Comparison of ENCODE assay signal across 10 mouse cellular contexts in the genomic region with DNA sequence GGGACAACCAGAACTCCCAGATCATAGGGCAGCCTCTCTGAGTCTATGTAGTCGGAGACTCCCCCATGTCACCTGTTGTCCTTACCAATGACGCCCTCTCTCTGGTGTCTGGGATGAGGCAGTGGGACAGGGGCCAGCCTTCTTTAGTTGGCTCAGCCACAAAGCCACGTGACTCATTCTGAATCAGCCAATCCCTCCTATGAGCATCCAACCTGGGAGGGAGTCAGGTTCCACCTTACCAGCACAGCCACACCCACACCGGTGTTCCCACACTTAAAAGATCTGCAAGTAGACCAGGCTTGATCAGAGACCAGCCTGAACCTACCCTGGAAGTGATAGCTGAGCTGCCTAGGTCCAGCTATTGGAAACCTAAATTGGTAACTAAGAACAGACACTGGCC.
"Had no signal": no experiment of that assay in that cellular context is flagged by ENCODE, and none has a peak within 500 bp of the region (broad histone marks: within the 10 kb centered on the region; RNA-seq: fewer than 3 reads in every experiment).

No protein-coding gene starts in this region.

- H3K9me3 ChIP-seq: limb, embryonic 13.5 days; neural tube, embryonic 15.5 days had no signal

- DNase-seq: kidney, adult 2 months; kidney, postnatal 4 days; left cerebral cortex, postnatal 4 days; lung, adult 18-20 months; midbrain, embryonic 14.5 days; thymus, postnatal 36 days had no signal

- H3K27me3 ChIP-seq: neural tube, embryonic 15.5 days had no signal

- H3K36me3 ChIP-seq: limb, embryonic 13.5 days; neural tube, embryonic 15.5 days had no signal

- H3K4me3 ChIP-seq: layer of hippocampus, adult 2 months; limb, embryonic 13.5 days; myocyte; neural tube, embryonic 15.5 days had no signal
